Mouse (Mus musculus): ENCODE data around the gene Tst. TPM values are rescaled to one million over a fixed set of nuclear protein-coding genes. Genes with fewer than 3 reads are reported as not detected.

The Tst gene
- total and polyA plus RNA-seq, 3 experiments: 0.56 to 2.0 (median 0.67) TPM

GRCm38 (mm10) chr15:78452929-78453328, 47.2 kb upstream of the Tst start:
- Histone ChIP-seq H3K4me3 (replicated peaks in 1 of 3; ENCODE audit: low read depth in 2 of 3, low read length in 2 of 3, poor library complexity in 1 of 3) (peak overlapping the region in 1 of 3 experiments; percentile 44), H3K4me2 (ENCODE audit: insufficient read depth, low read depth, poor library complexity, severe bottlenecking) (no peak overlapping the region), H3K27ac (ENCODE audit: insufficient read depth, low read depth) (no peak overlapping the region), H3K27me3 (replicated peaks) (no peaks in the 10 kb centered on the region), H3K79me2 (replicated peaks; ENCODE audit: control insufficient read depth, extremely low read depth, insufficient read depth, poor library complexity, severe bottlenecking) (no peaks in the 10 kb centered on the region), H3K36me3 (replicated peaks in 1 of 2; ENCODE audit: control insufficient read depth in 1 of 2, insufficient read depth in 1 of 2, low read length in 1 of 2) (no peaks in the 10 kb centered on the region), H3K9ac (ENCODE audit: insufficient read depth, low read depth) (no peak overlapping the region), H3K9me3 (replicated peaks; ENCODE audit: low read length) (peaks cover 3% of the 10 kb centered on the region), H3K4me1 (ENCODE audit: control insufficient read depth in 1 of 2, insufficient read depth in 2 of 2) (peaks cover 42 to 56% of the 10 kb centered on the region in 2 experiments)
- in situ Hi-C loops (cut with MboI; ENCODE audit: low pct_ligation_motif_present, low pct_unique_long_range_greater_than_20kb, low sequenced_read_pairs): no loop called here
- no peak for TF ChIP-seq MXI1 (IDR thresholded peaks at IDR 0.05; ENCODE audit: low read depth, low read length)
- 0 out of 2 replicates have a peak, but pooled peaks have one; percentile 47 for TF ChIP-seq MYC (IDR thresholded peaks at IDR 0.05; ENCODE audit: low read depth, low read length)
- TF ChIP-seq POLR2AphosphoS2 (IDR thresholded peaks at IDR 0.05; ENCODE audit: low read depth, low read length): no peak
- peak; percentile 71 for TF ChIP-seq BHLHE40 (IDR thresholded peaks at IDR 0.05; ENCODE audit: low read depth, low read length)
- TF ChIP-seq ETS1 (conservative IDR thresholded peaks at IDR 0.05; ENCODE audit: low read depth, low read length): peak; percentile 46; the same call in 1 of the 2 replicates
- TF ChIP-seq EP300 (IDR thresholded peaks at IDR 0.05; ENCODE audit: low read length): no peak
- TF ChIP-seq RAD21 (IDR thresholded peaks at IDR 0.05; ENCODE audit: low read depth, low read length): no peak
- TF ChIP-seq MEF2A (IDR thresholded peaks at IDR 0.05; ENCODE audit: borderline replicate concordance, low read depth, low read length): no peak
- dilution Hi-C loops (cut with MboI; ENCODE audit: extremely low pct_ligation_motif_present, extremely low pct_unique_long_range_greater_than_20kb, low sequenced_read_pairs): no loop called here
- DNase-seq (ENCODE audit: extremely low read depth): peak; percentile 61

GRCm38 (mm10) chr15:78451201-78451600, 45.5 kb upstream of the Tst start:
- in situ Hi-C loops (cut with MboI; ENCODE audit: low pct_ligation_motif_present, low pct_unique_long_range_greater_than_20kb, low sequenced_read_pairs): no loop called here
- H3K4me2 ChIP-seq (ENCODE audit: insufficient read depth, low read depth, poor library complexity, severe bottlenecking): no peak overlapping the region
- no peak overlapping the region for H3K4me3 ChIP-seq (replicated peaks in 1 of 3; ENCODE audit: low read depth in 2 of 3, low read length in 2 of 3, poor library complexity in 1 of 3)
- no peak overlapping the region for H3K9ac ChIP-seq (ENCODE audit: insufficient read depth, low read depth)
- H3K4me1 ChIP-seq (ENCODE audit: control insufficient read depth in 1 of 2, insufficient read depth in 2 of 2): peaks cover 42 to 64% of the 10 kb centered on the region in 2 experiments
- dilution Hi-C loops (cut with MboI; ENCODE audit: extremely low pct_ligation_motif_present, extremely low pct_unique_long_range_greater_than_20kb, low sequenced_read_pairs): no loop called here
- TF ChIP-seq CHD1 (IDR thresholded peaks at IDR 0.05; ENCODE audit: low read depth, low read length) (no peak), POLR2A (IDR thresholded peaks at IDR 0.05; ENCODE audit: low read depth, low read length) (no peak), TBP (conservative IDR thresholded peaks at IDR 0.05; ENCODE audit: low read depth, low read length) (no peak), PAX5 (IDR thresholded peaks at IDR 0.05; ENCODE audit: low read length) (no peak)
- H3K27me3 ChIP-seq (replicated peaks): no peaks in the 10 kb centered on the region
- no peak for DNase-seq (ENCODE audit: extremely low read depth)
- no peaks in the 10 kb centered on the region for H3K79me2 ChIP-seq (replicated peaks; ENCODE audit: control insufficient read depth, extremely low read depth, insufficient read depth, poor library complexity, severe bottlenecking)
- H3K27ac ChIP-seq (ENCODE audit: insufficient read depth, low read depth): no peak overlapping the region
- no peaks in the 10 kb centered on the region for H3K36me3 ChIP-seq (replicated peaks in 1 of 2; ENCODE audit: control insufficient read depth in 1 of 2, insufficient read depth in 1 of 2, low read length in 1 of 2)
- peaks cover 3% of the 10 kb centered on the region for H3K9me3 ChIP-seq (replicated peaks; ENCODE audit: low read length)

- H3K9me3 ChIP-seq (replicated peaks; ENCODE audit: low read length): peaks cover 3% of the 10 kb centered on the region
- H3K27ac ChIP-seq (ENCODE audit: insufficient read depth, low read depth): peak overlapping the region; percentile 92
- no peak overlapping the region for H3K9ac ChIP-seq (ENCODE audit: insufficient read depth, low read depth)
- DNase-seq (ENCODE audit: extremely low read depth): peak; percentile 91
- dilution Hi-C loops (cut with MboI; ENCODE audit: extremely low pct_ligation_motif_present, extremely low pct_unique_long_range_greater_than_20kb, low sequenced_read_pairs) (no loop called here), in situ Hi-C loops (cut with MboI; ENCODE audit: low pct_ligation_motif_present, low pct_unique_long_range_greater_than_20kb, low sequenced_read_pairs) (no loop called here)
- no peak overlapping the region for H3K4me3 ChIP-seq (replicated peaks in 1 of 3; ENCODE audit: low read depth in 2 of 3, low read length in 2 of 3, poor library complexity in 1 of 3)
- H3K27me3 ChIP-seq (replicated peaks): no peaks in the 10 kb centered on the region
- H3K36me3 ChIP-seq (replicated peaks in 1 of 2; ENCODE audit: control insufficient read depth in 1 of 2, insufficient read depth in 1 of 2, low read length in 1 of 2): no peaks in the 10 kb centered on the region
- H3K4me2 ChIP-seq (ENCODE audit: insufficient read depth, low read depth, poor library complexity, severe bottlenecking): peak overlapping the region; percentile 30; the same call in 1 of the 2 replicates
- no peaks in the 10 kb centered on the region for H3K79me2 ChIP-seq (replicated peaks; ENCODE audit: control insufficient read depth, extremely low read depth, insufficient read depth, poor library complexity, severe bottlenecking)
- peaks cover 42 to 64% of the 10 kb centered on the region in 2 experiments for H3K4me1 ChIP-seq (ENCODE audit: control insufficient read depth in 1 of 2, insufficient read depth in 2 of 2)
- TF ChIP-seq MYC (IDR thresholded peaks at IDR 0.05; ENCODE audit: low read depth, low read length) (no peak), KAT2A (IDR thresholded peaks at IDR 0.05; ENCODE audit: insufficient replicate concordance, low read length) (no peak), MAX (IDR thresholded peaks at IDR 0.05; ENCODE audit: low read length) (no peak), E2F4 (IDR thresholded peaks at IDR 0.05; ENCODE audit: insufficient replicate concordance, low read depth, low read length) (no peak), POLR2A (IDR thresholded peaks at IDR 0.05; ENCODE audit: low read depth, low read length) (no peak), RCOR1 (conservative IDR thresholded peaks at IDR 0.05; ENCODE audit: low read depth, low read length) (no peak), PAX5 (IDR thresholded peaks at IDR 0.05; ENCODE audit: low read length) (no peak), ZC3H11A (IDR thresholded peaks at IDR 0.05; ENCODE audit: low read depth, low read length) (no peak), ZMIZ1 (IDR thresholded peaks at IDR 0.05; ENCODE audit: low read depth, low read length) (no peak), RAD21 (IDR thresholded peaks at IDR 0.05; ENCODE audit: low read depth, low read length) (peak; percentile 53), EP300 (IDR thresholded peaks at IDR 0.05; ENCODE audit: low read length) (peak; percentile 22; the same call in 1 of the 2 replicates), MXI1 (IDR thresholded peaks at IDR 0.05; ENCODE audit: low read depth, low read length) (peak; percentile 7; the same call in 1 of the 2 replicates), UBTF (IDR thresholded peaks at IDR 0.05; ENCODE audit: low read depth, low read length) (no peak), ETS1 (conservative IDR thresholded peaks at IDR 0.05; ENCODE audit: low read depth, low read length) (no peak), MEF2A (IDR thresholded peaks at IDR 0.05; ENCODE audit: borderline replicate concordance, low read depth, low read length) (no peak; the same call in 1 of the 2 replicates), ZNF384 (IDR thresholded peaks at IDR 0.05; ENCODE audit: low read depth, low read length) (no peak), JUND (conservative IDR thresholded peaks at IDR 0.05; ENCODE audit: low read depth, low read length) (peak; percentile 69; the same call in 1 of the 2 replicates), CTCF (conservative IDR thresholded peaks at IDR 0.05 in 1 of 2, IDR thresholded peaks at IDR 0.05 in 1 of 2; ENCODE audit: low read depth in 2 of 2, low read length in 2 of 2) (peak; percentile 25 to 60; a peak in 3 of 4 replicates), ELF1 (IDR thresholded peaks at IDR 0.05; ENCODE audit: low read depth, low read length) (no peak), SMC3 (IDR thresholded peaks at IDR 0.05; ENCODE audit: low read depth, low read length) (peak; percentile 61), CHD1 (IDR thresholded peaks at IDR 0.05; ENCODE audit: low read depth, low read length) (no peak), USF1 (IDR thresholded peaks at IDR 0.05; ENCODE audit: low read depth, low read length) (no peak)
These were observed 44.7 kb upstream of the Tst start for GRCm38 (mm10) chr15:78450419-78450768.
